Mouse (Mus musculus): Measurements from ENCODE around the gene Xrcc6. TPM values are rescaled to one million over a fixed set of nuclear protein-coding genes. Genes with fewer than 3 reads are reported as not detected.

The Xrcc6 gene
- polyA plus RNA-seq, 1 experiment from 2014 or later, result 75.1 TPM

GRCm38 (mm10) chr15:82014745-82015391 is 27.2 kb downstream of the Xrcc6 start:
- no peak for DNase-seq (ENCODE audit: low spot score)
- Histone ChIP-seq H3K27ac (replicated peaks) (peak overlapping the region; percentile 91), H3K36me3 (peaks cover 19% of the 10 kb centered on the region), H3K9me3 (replicated peaks) (no peaks in the 10 kb centered on the region), H3K27me3 (ENCODE audit: low read depth, poor library complexity, severe bottlenecking) (no peaks in the 10 kb centered on the region), H3K4me1 (peaks cover 36% of the 10 kb centered on the region), H3K4me3 (peak overlapping the region; percentile 85)
- WGBS, result 21% methylated on average over 9 of the region's 9 CpGs

GRCm38 (mm10) chr15:82015392-82016100 is 27.9 kb downstream of the Xrcc6 start:
- H3K27ac ChIP-seq (replicated peaks), result peak overlapping the region; percentile 91
- under 1% methylated on average over 39 of the region's 39 CpGs for WGBS
- no peaks in the 10 kb centered on the region for H3K9me3 ChIP-seq (replicated peaks)
- no peak for DNase-seq (ENCODE audit: low spot score)
- H3K4me1 ChIP-seq, result peaks cover 36% of the 10 kb centered on the region
- no peaks in the 10 kb centered on the region for H3K27me3 ChIP-seq (ENCODE audit: low read depth, poor library complexity, severe bottlenecking)
- H3K36me3 ChIP-seq, result peaks cover 26% of the 10 kb centered on the region
- H3K4me3 ChIP-seq, result peak overlapping the region; percentile 85

GRCm38 (mm10) chr15:82016101-82016808 is 28.6 kb downstream of the Xrcc6 start:
- DNase-seq (ENCODE audit: low spot score), result peak; percentile 99
- Histone ChIP-seq H3K27me3 (ENCODE audit: low read depth, poor library complexity, severe bottlenecking) (no peaks in the 10 kb centered on the region), H3K4me1 (peaks cover 36% of the 10 kb centered on the region), H3K36me3 (peaks cover 33% of the 10 kb centered on the region), H3K9me3 (replicated peaks) (no peaks in the 10 kb centered on the region), H3K27ac (replicated peaks) (peak overlapping the region; percentile 91), H3K4me3 (peak overlapping the region; percentile 85)
- 0% methylated on average over 53 of the region's 53 CpGs for WGBS

- Histone ChIP-seq H3K4me1 (peaks cover 36% of the 10 kb centered on the region), H3K9me3 (replicated peaks) (no peaks in the 10 kb centered on the region), H3K36me3 (peaks cover 37% of the 10 kb centered on the region), H3K27me3 (ENCODE audit: low read depth, poor library complexity, severe bottlenecking) (no peaks in the 10 kb centered on the region), H3K4me3 (peak overlapping the region; percentile 85), H3K27ac (replicated peaks) (peak overlapping the region; percentile 91)
- 25% methylated on average over 6 of the region's 6 CpGs for whole genome bisulfite sequencing
- DNase-seq (ENCODE audit: low spot score), result no peak
These were observed 29.2 kb downstream of the Xrcc6 start for GRCm38 (mm10) chr15:82016830-82017229.

- Histone ChIP-seq H3K9me3 (replicated peaks) (no peaks in the 10 kb centered on the region), H3K4me3 (peak overlapping the region; percentile 85; the same call in 1 of the 2 replicates), H3K36me3 (peaks cover 38% of the 10 kb centered on the region), H3K27ac (replicated peaks) (no peak overlapping the region), H3K27me3 (ENCODE audit: low read depth, poor library complexity, severe bottlenecking) (no peaks in the 10 kb centered on the region), H3K4me1 (peaks cover 36% of the 10 kb centered on the region)
- 79% methylated on average over 4 of the region's 4 CpGs for WGBS
- no peak for DNase-seq (ENCODE audit: low spot score)
These were observed 29.8 kb downstream of the Xrcc6 start for GRCm38 (mm10) chr15:82017461-82017860.

- 86% methylated on average over 3 of the region's 3 CpGs for WGBS
These were observed 31.7 kb downstream of the Xrcc6 start for GRCm38 (mm10) chr15:82019288-82019687.

GRCm38 (mm10) chr15:82022535-82023088 is 35.0 kb downstream of the Xrcc6 start:
- no peak for DNase-seq (ENCODE audit: low spot score)
- H3K9me3 ChIP-seq (replicated peaks), result no peaks in the 10 kb centered on the region; the same call in 1 of the 2 replicates
- no peak overlapping the region for H3K27ac ChIP-seq (replicated peaks)
- peaks cover 1% of the 10 kb centered on the region; the same call in 1 of the 2 replicates for H3K4me1 ChIP-seq
- H3K27me3 ChIP-seq (ENCODE audit: low read depth, poor library complexity, severe bottlenecking), result no peaks in the 10 kb centered on the region
- H3K36me3 ChIP-seq, result peaks cover 89% of the 10 kb centered on the region
- no peak overlapping the region for H3K4me3 ChIP-seq
- WGBS, result 92% methylated on average over 13 of the region's 13 CpGs

More at GRCm38 (mm10) chr15:82019288-82019687, 31.7 kb downstream of the Xrcc6 start:
- Histone ChIP-seq H3K9me3 (replicated peaks) (no peaks in the 10 kb centered on the region), H3K36me3 (peaks cover 56% of the 10 kb centered on the region), H3K27me3 (ENCODE audit: low read depth, poor library complexity, severe bottlenecking) (no peaks in the 10 kb centered on the region), H3K4me3 (no peak overlapping the region), H3K4me1 (peaks cover 33% of the 10 kb centered on the region), H3K27ac (replicated peaks) (no peak overlapping the region)
- no peak for DNase-seq (ENCODE audit: low spot score)

- H3K27me3 ChIP-seq (ENCODE audit: low read depth, poor library complexity, severe bottlenecking), result no peaks in the 10 kb centered on the region
- H3K36me3 ChIP-seq, result peaks cover 100% of the 10 kb centered on the region
- no peaks in the 10 kb centered on the region; the same call in 1 of the 2 replicates for H3K9me3 ChIP-seq (replicated peaks)
- no peak for DNase-seq (ENCODE audit: low spot score)
- no peaks in the 10 kb centered on the region for H3K4me1 ChIP-seq
- H3K4me3 ChIP-seq, result no peak overlapping the region
- 92% methylated on average over 6 of the region's 6 CpGs for WGBS
- H3K27ac ChIP-seq (replicated peaks), result no peak overlapping the region
These were observed 36.5 kb downstream of the Xrcc6 start for GRCm38 (mm10) chr15:82023965-82024635.

- no peak overlapping the region for H3K4me3 ChIP-seq
- H3K36me3 ChIP-seq, result peaks cover 100% of the 10 kb centered on the region
- H3K4me1 ChIP-seq, result no peaks in the 10 kb centered on the region
- no peak overlapping the region for H3K27ac ChIP-seq (replicated peaks)
- no peaks in the 10 kb centered on the region for H3K27me3 ChIP-seq (ENCODE audit: low read depth, poor library complexity, severe bottlenecking)
- H3K9me3 ChIP-seq (replicated peaks), result no peaks in the 10 kb centered on the region; the same call in 1 of the 2 replicates
- WGBS, result 93% methylated on average over 7 of the region's 7 CpGs
- no peak for DNase-seq (ENCODE audit: low spot score)
These were observed 39.6 kb downstream of the Xrcc6 start for GRCm38 (mm10) chr15:82027276-82027675.

- H3K36me3 ChIP-seq, result peaks cover 99% of the 10 kb centered on the region
- H3K9me3 ChIP-seq (replicated peaks), result no peaks in the 10 kb centered on the region; the same call in 1 of the 2 replicates
- no peak overlapping the region for H3K4me3 ChIP-seq
- H3K27ac ChIP-seq (replicated peaks), result no peak overlapping the region
- DNase-seq (ENCODE audit: low spot score), result no peak
- WGBS, result 96% methylated on average over 7 of the region's 7 CpGs
- no peaks in the 10 kb centered on the region for H3K27me3 ChIP-seq (ENCODE audit: low read depth, poor library complexity, severe bottlenecking)
- H3K4me1 ChIP-seq, result no peaks in the 10 kb centered on the region
These were observed 40.1 kb downstream of the Xrcc6 start for GRCm38 (mm10) chr15:82027726-82028125.

GRCm38 (mm10) chr15:82032386-82032785 is 44.8 kb downstream of the Xrcc6 start:
- DNase-seq (ENCODE audit: low spot score), result no peak
- 88% methylated on average over 7 of the region's 7 CpGs for WGBS
- Histone ChIP-seq H3K36me3 (peaks cover 96% of the 10 kb centered on the region), H3K27me3 (ENCODE audit: low read depth, poor library complexity, severe bottlenecking) (no peaks in the 10 kb centered on the region), H3K27ac (replicated peaks) (no peak overlapping the region), H3K9me3 (replicated peaks) (no peaks in the 10 kb centered on the region), H3K4me3 (no peak overlapping the region), H3K4me1 (no peaks in the 10 kb centered on the region)

- WGBS, result 96% methylated on average over 4 of the region's 4 CpGs
These were observed 46.1 kb downstream of the Xrcc6 start, which contains the start of gene Desi1 for GRCm38 (mm10) chr15:82033762-82034161. Desi1 (minus strand) TSS chr15:82033862.

More at GRCm38 (mm10) chr15:82033762-82034161, 46.1 kb downstream of the Xrcc6 start, which contains the start of gene Desi1:
- Histone ChIP-seq H3K9me3 (replicated peaks) (no peaks in the 10 kb centered on the region), H3K36me3 (peaks cover 96% of the 10 kb centered on the region), H3K27ac (replicated peaks) (no peak within 1 kb of the TSS), H3K4me1 (no peaks in the 10 kb centered on the region), H3K27me3 (ENCODE audit: low read depth, poor library complexity, severe bottlenecking) (no peaks in the 10 kb centered on the region), H3K4me3 (no peak within 1 kb of the TSS)
- DNase-seq (ENCODE audit: low spot score), result no peak

Measured in midbrain, embryonic 10.5 days (tissue).